Mouse (Mus musculus): Measurements from ENCODE around the gene Arhgap25. TPM values are rescaled to one million over a fixed set of nuclear protein-coding genes. Genes with fewer than 3 reads are reported as not detected.

The Arhgap25 gene
- total and polyA plus RNA-seq, 2 experiments, result 0.40 to 1.6 TPM

DNA sequence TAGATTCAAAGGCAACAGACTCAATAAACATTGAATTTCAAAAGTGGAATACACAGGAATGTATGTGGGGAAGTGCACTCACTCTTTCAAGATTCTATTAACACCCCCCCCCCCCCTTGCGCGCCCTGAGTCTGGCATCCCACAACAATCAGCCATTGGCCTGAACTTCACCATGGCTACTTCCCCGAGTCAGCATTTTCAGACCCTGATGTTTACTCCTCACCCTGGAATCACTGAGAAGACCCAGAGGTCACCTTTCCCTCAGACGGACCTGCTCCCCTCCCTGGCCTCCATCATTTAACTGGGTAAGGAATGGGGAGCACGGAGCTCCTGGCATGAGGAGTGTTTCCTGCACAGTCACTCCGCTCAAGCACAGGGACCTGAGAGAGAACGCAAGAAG, 28.2 kb downstream of the Arhgap25 start:
- TF ChIP-seq POLR2A (IDR thresholded peaks at IDR 0.05; ENCODE audit: extremely low read depth, insufficient read depth, low read length) (no peak), CTCF (IDR thresholded peaks at IDR 0.05; ENCODE audit: low read depth, low read length) (no peak)
- WGBS, result 69% methylated on average over 7 of the region's 7 CpGs
- no peak overlapping the region for H3K4me3 ChIP-seq (ENCODE audit: insufficient read depth, low read depth, low read length)
- H3K4me1 ChIP-seq (ENCODE audit: control insufficient read depth, insufficient read depth, low read length), result no peaks in the 10 kb centered on the region
- no peaks in the 10 kb centered on the region for H3K27me3 ChIP-seq (ENCODE audit: control insufficient read depth, insufficient read depth, low read length)
- DNase-seq (ENCODE audit: extremely low read depth, low read depth, low spot score), result no peak
- H3K36me3 ChIP-seq (ENCODE audit: control insufficient read depth, insufficient read depth, low read length), result no peaks in the 10 kb centered on the region
- no peaks in the 10 kb centered on the region for H3K79me2 ChIP-seq (ENCODE audit: control insufficient read depth, insufficient read depth, low read length)
- H3K27ac ChIP-seq (replicated peaks; ENCODE audit: insufficient read depth, low read depth, low read length), result no peak overlapping the region
- H3K9ac ChIP-seq (ENCODE audit: low read depth, low read length), result no peak overlapping the region

DNA sequence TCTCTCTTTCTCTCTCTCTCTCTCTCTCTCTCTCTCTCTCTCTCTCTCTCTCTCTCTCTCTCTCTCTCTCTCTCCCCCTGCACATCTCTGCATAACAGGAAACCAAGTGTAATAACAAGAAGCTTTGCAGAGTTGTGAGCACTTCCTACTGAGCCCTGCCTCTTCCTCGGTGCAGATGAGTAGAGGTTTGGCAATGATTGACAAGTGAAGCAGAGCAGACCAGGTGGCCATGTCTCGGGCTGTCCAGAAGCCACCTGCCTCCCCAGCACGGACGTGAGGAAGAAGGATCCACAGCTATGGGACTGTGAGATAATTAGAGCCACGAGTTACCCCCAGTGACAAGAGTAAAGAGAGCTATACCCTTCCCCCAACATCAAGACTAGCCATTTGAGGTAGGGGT, 29.1 kb downstream of the Arhgap25 start:
- no peaks in the 10 kb centered on the region for H3K79me2 ChIP-seq (ENCODE audit: control insufficient read depth, insufficient read depth, low read length)
- H3K4me1 ChIP-seq (ENCODE audit: control insufficient read depth, insufficient read depth, low read length), result no peaks in the 10 kb centered on the region
- H3K27ac ChIP-seq (replicated peaks; ENCODE audit: insufficient read depth, low read depth, low read length), result no peak overlapping the region
- no peak overlapping the region for H3K4me3 ChIP-seq (ENCODE audit: insufficient read depth, low read depth, low read length)
- DNase-seq (ENCODE audit: extremely low read depth, low read depth, low spot score), result no peak
- no peaks in the 10 kb centered on the region for H3K27me3 ChIP-seq (ENCODE audit: control insufficient read depth, insufficient read depth, low read length)
- no peak overlapping the region for H3K9ac ChIP-seq (ENCODE audit: low read depth, low read length)
- H3K36me3 ChIP-seq (ENCODE audit: control insufficient read depth, insufficient read depth, low read length), result no peaks in the 10 kb centered on the region
- TF ChIP-seq POLR2A (IDR thresholded peaks at IDR 0.05; ENCODE audit: extremely low read depth, insufficient read depth, low read length) (no peak), CTCF (IDR thresholded peaks at IDR 0.05; ENCODE audit: low read depth, low read length) (no peak)
- 61% methylated on average over 5 of the region's 5 CpGs for WGBS

DNA sequence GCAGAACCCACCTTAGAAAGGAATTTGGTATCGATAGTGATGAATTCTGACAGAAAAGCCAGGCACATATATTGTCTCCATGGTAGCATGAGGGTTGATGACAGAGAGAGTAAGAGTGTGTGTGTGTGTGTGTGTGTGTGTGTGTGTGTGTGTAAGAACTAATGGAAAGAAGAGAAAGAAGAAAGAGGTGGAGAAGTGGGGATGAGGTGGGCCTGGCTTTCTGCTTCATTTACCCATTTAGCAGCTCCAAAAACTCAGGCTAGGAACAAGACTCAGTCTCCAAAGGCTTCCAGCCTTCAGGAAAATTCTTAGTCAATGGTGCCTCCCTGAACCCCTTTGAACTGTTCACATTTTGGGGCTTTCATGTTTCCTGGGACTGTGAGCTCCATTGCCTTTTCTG, 29.5 kb downstream of the Arhgap25 start:
- H3K9ac ChIP-seq (ENCODE audit: low read depth, low read length), result no peak overlapping the region
- TF ChIP-seq POLR2A (IDR thresholded peaks at IDR 0.05; ENCODE audit: extremely low read depth, insufficient read depth, low read length) (no peak), CTCF (IDR thresholded peaks at IDR 0.05; ENCODE audit: low read depth, low read length) (no peak)
- no peaks in the 10 kb centered on the region for H3K4me1 ChIP-seq (ENCODE audit: control insufficient read depth, insufficient read depth, low read length)
- no peaks in the 10 kb centered on the region for H3K27me3 ChIP-seq (ENCODE audit: control insufficient read depth, insufficient read depth, low read length)
- WGBS, result 95% methylated on average over 1 of the region's 1 CpGs
- no peak for DNase-seq (ENCODE audit: extremely low read depth, low read depth, low spot score)
- no peaks in the 10 kb centered on the region for H3K79me2 ChIP-seq (ENCODE audit: control insufficient read depth, insufficient read depth, low read length)
- no peak overlapping the region for H3K27ac ChIP-seq (replicated peaks; ENCODE audit: insufficient read depth, low read depth, low read length)
- H3K4me3 ChIP-seq (ENCODE audit: insufficient read depth, low read depth, low read length), result no peak overlapping the region
- no peaks in the 10 kb centered on the region for H3K36me3 ChIP-seq (ENCODE audit: control insufficient read depth, insufficient read depth, low read length)

DNA sequence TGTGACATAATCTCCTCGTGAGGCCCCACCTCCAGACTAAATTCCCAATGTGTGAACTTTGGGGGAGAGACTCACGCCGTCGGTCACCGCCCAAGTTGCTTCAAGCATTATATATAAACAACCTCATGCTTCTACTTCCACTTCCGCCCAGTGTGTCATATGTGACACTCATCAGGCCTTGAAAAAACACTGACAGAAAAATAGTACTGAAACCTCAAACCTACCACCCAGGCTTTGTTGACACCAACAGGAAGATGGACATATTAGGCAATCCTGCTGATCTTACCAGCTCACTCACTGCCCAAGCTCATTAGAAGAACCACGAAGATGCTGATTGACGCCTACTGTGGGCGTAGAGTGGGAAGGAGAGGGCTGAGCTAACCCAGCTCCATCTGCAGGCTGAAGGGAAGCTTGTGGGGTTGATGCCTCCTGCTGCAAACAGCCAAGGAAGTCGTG, 30.2 kb downstream of the Arhgap25 start:
- Histone ChIP-seq H3K27ac (replicated peaks; ENCODE audit: insufficient read depth, low read depth, low read length) (peak overlapping the region; percentile 27; the same call in 1 of the 2 replicates), H3K79me2 (ENCODE audit: control insufficient read depth, insufficient read depth, low read length) (no peaks in the 10 kb centered on the region), H3K9ac (ENCODE audit: low read depth, low read length) (no peak overlapping the region), H3K4me1 (ENCODE audit: control insufficient read depth, insufficient read depth, low read length) (no peaks in the 10 kb centered on the region), H3K27me3 (ENCODE audit: control insufficient read depth, insufficient read depth, low read length) (no peaks in the 10 kb centered on the region), H3K4me3 (ENCODE audit: insufficient read depth, low read depth, low read length) (no peak overlapping the region), H3K36me3 (ENCODE audit: control insufficient read depth, insufficient read depth, low read length) (no peaks in the 10 kb centered on the region)
- 65% methylated on average over 10 of the region's 10 CpGs for WGBS
- peak; percentile 67 for DNase-seq (ENCODE audit: extremely low read depth, low read depth, low spot score)
- TF ChIP-seq POLR2A (IDR thresholded peaks at IDR 0.05; ENCODE audit: extremely low read depth, insufficient read depth, low read length) (no peak), CTCF (IDR thresholded peaks at IDR 0.05; ENCODE audit: low read depth, low read length) (no peak)

DNA sequence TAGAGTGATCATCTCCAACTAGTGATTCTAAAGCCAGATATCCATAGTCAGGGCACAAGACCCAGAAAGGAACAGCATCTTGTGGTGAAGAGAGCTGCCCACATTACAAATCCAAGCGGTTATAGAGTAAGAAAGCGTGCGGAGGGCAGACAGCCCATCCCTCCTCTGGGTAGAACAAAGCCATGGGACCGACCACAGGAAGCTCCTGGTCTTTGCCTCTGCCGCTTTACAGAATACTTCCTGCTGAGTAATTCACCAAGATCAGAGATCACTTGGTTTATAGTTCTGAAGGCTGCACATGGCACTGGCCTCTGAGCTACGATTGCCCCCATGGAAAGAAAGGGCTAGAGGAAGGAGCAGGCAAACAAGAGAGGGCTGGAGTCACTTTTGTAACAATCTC, 30.6 kb downstream of the Arhgap25 start:
- Histone ChIP-seq H3K27ac (replicated peaks; ENCODE audit: insufficient read depth, low read depth, low read length) (peak overlapping the region; percentile 27; the same call in 1 of the 2 replicates), H3K4me3 (ENCODE audit: insufficient read depth, low read depth, low read length) (no peak overlapping the region), H3K79me2 (ENCODE audit: control insufficient read depth, insufficient read depth, low read length) (no peaks in the 10 kb centered on the region), H3K27me3 (ENCODE audit: control insufficient read depth, insufficient read depth, low read length) (no peaks in the 10 kb centered on the region), H3K4me1 (ENCODE audit: control insufficient read depth, insufficient read depth, low read length) (no peaks in the 10 kb centered on the region), H3K9ac (ENCODE audit: low read depth, low read length) (no peak overlapping the region), H3K36me3 (ENCODE audit: control insufficient read depth, insufficient read depth, low read length) (no peaks in the 10 kb centered on the region)
- no peak for DNase-seq (ENCODE audit: extremely low read depth, low read depth, low spot score)
- TF ChIP-seq CTCF (IDR thresholded peaks at IDR 0.05; ENCODE audit: low read depth, low read length), result no peak
- TF ChIP-seq POLR2A (IDR thresholded peaks at IDR 0.05; ENCODE audit: extremely low read depth, insufficient read depth, low read length), result no peak
- WGBS, result 73% methylated on average over 6 of the region's 6 CpGs

DNA sequence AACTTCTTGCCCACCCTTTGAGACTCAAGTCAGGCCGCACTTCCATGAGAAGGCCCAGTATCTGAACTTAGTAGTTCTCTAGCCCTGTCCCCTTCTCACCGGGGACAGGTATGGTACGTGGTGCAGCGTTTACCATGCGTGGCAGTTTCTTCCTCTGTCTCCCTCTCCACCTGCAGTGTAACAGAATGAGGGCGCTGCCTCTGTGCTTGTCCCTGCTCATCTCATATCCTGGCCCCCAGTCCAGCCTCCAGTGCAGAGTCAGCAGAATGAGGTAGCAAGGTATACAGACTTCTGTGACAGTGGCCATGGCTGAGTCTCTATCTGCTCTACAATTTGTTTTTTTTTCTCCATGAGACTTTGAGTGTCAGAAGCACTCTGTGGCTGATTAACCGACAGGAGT, 32.4 kb downstream of the Arhgap25 start:
- H3K9ac ChIP-seq (ENCODE audit: low read depth, low read length), result no peak overlapping the region
- H3K79me2 ChIP-seq (ENCODE audit: control insufficient read depth, insufficient read depth, low read length), result no peaks in the 10 kb centered on the region
- H3K27me3 ChIP-seq (ENCODE audit: control insufficient read depth, insufficient read depth, low read length), result no peaks in the 10 kb centered on the region
- H3K4me3 ChIP-seq (ENCODE audit: insufficient read depth, low read depth, low read length), result no peak overlapping the region
- no peaks in the 10 kb centered on the region for H3K4me1 ChIP-seq (ENCODE audit: control insufficient read depth, insufficient read depth, low read length)
- TF ChIP-seq POLR2A (IDR thresholded peaks at IDR 0.05; ENCODE audit: extremely low read depth, insufficient read depth, low read length) (no peak), CTCF (IDR thresholded peaks at IDR 0.05; ENCODE audit: low read depth, low read length) (no peak)
- DNase-seq (ENCODE audit: extremely low read depth, low read depth, low spot score), result no peak
- no peaks in the 10 kb centered on the region for H3K36me3 ChIP-seq (ENCODE audit: control insufficient read depth, insufficient read depth, low read length)
- H3K27ac ChIP-seq (replicated peaks; ENCODE audit: insufficient read depth, low read depth, low read length), result no peak overlapping the region
- 90% methylated on average over 7 of the region's 7 CpGs for WGBS
